Mouse (Mus musculus) adrenal gland, postnatal 14 days (tissue): ENCODE results near the gene Zfp410. TPM values are rescaled to one million over a fixed set of nuclear protein-coding genes. Genes with fewer than 3 reads are reported as not detected.

ENCODE experiments used
- DNase-seq: peaks from one replicate; pipeline ENCODE4 v3.0.0; 2021; ENCODE audit warnings: mixed read lengths
- total RNA-seq: library from RNA; stranded (reverse); gene quantifications from 2 replicates; pipeline ENCODE4 v1.2.3, GENCODE M21; 2021

The Zfp410 gene
- total RNA-seq, 1 experiment from 2014 or later = 42.2 TPM

GRCm38 (mm10) chr12:84361555-84362489 lies 45.2 kb downstream of the Zfp410 start, which contains the start of the genes Coq6 and Fam161b:
Coq6 (plus strand) TSS chr12:84361657.
Fam161b (minus strand) TSS chr12:84361833.
- peak; percentile 98 for DNase-seq

GRCm38 (mm10) chr12:84362872-84363271 lies 46.2 kb downstream of the Zfp410 start:
- peak; percentile 45 for DNase-seq

GRCm38 (mm10) chr12:84364291-84364690 lies 47.6 kb downstream of the Zfp410 start:
- no peak for DNase-seq

- DNase-seq = no peak
Measured at GRCm38 (mm10) chr12:84365137-84365536, 48.5 kb downstream of the Zfp410 start.

- DNase-seq = no peak
Measured at GRCm38 (mm10) chr12:84366971-84367370, 50.3 kb downstream of the Zfp410 start.

GRCm38 (mm10) chr12:84371647-84372046 lies 55.0 kb downstream of the Zfp410 start:
- no peak for DNase-seq

- no peak for DNase-seq
Measured at GRCm38 (mm10) chr12:84373831-84374481, 57.3 kb downstream of the Zfp410 start.

- DNase-seq = no peak
Measured at GRCm38 (mm10) chr12:84382369-84382768, 65.7 kb downstream of the Zfp410 start.

GRCm38 (mm10) chr12:84384644-84385081 lies 68.0 kb downstream of the Zfp410 start:
- DNase-seq = peak; percentile 75

- DNase-seq = no peak
Measured at GRCm38 (mm10) chr12:84385408-84385807, 68.8 kb downstream of the Zfp410 start.

GRCm38 (mm10) chr12:84388097-84388496 lies 71.4 kb downstream of the Zfp410 start:
- DNase-seq = no peak

GRCm38 (mm10) chr12:84388774-84389400 lies 72.2 kb downstream of the Zfp410 start:
- no peak for DNase-seq

- no peak for DNase-seq
Measured at GRCm38 (mm10) chr12:84390336-84390735, 73.7 kb downstream of the Zfp410 start.

- no peak for DNase-seq
Measured at GRCm38 (mm10) chr12:84392681-84393080, 76.0 kb downstream of the Zfp410 start.

Other genes starting within 250 kb of the Zfp410 start
- gene Acot5, start 247.5 kb upstream of the Zfp410 start, total RNA-seq = 0.56 and 0.83 TPM in 2 replicates
- 4.7 and 5.5 TPM in 2 replicates for gene Acot6, start 216.2 kb upstream of the Zfp410 start, total RNA-seq
- gene Dnal1, start 202.5 kb upstream of the Zfp410 start, total RNA-seq = 17.3 and 17.7 TPM in 2 replicates
- 0.30 and 0.44 TPM in 2 replicates for gene Pnma1, start 168.4 kb upstream of the Zfp410 start, total RNA-seq
- 18.7 and 25.7 TPM in 2 replicates for gene Elmsan1, start 98.0 kb upstream of the Zfp410 start, total RNA-seq
- 132 and 143 TPM in 2 replicates for gene Ptgr2, start 31.6 kb upstream of the Zfp410 start, total RNA-seq
- gene Coq6, start 44.8 kb downstream of the Zfp410 start, total RNA-seq = 95.0 and 97.5 TPM in 2 replicates
- gene Fam161b, start 45.0 kb downstream of the Zfp410 start, total RNA-seq = 2.0 and 3.0 TPM in 2 replicates
- 81.4 and 86.0 TPM in 2 replicates for gene Entpd5, start 92.2 kb downstream of the Zfp410 start, total RNA-seq
- gene Bbof1, start 92.2 kb downstream of the Zfp410 start, total RNA-seq = 3.9 and 7.2 TPM in 2 replicates
- 17.1 and 20.8 TPM in 2 replicates for gene Rnf113a2, start 100.3 kb downstream of the Zfp410 start, total RNA-seq
- 232 and 242 TPM in 2 replicates for gene Aldh6a1, start 134.2 kb downstream of the Zfp410 start, total RNA-seq
- gene Lin52, start 134.6 kb downstream of the Zfp410 start, total RNA-seq = 11.6 and 15.2 TPM in 2 replicates